Mouse (Mus musculus) adrenal gland, adult 18-20 months (tissue): ENCODE data around the gene Minar1. TPM values are rescaled to one million over a fixed set of nuclear protein-coding genes. Genes with fewer than 3 reads are reported as not detected.

Experiments used
- total RNA-seq, 2 experiments: library from RNA; stranded (reverse); gene quantifications; 1 replicate in 1 of 2; 2 replicates in 1 of 2; pipeline ENCODE4 v1.2.3; 2021

The Minar1 gene
- total RNA-seq, 2 experiments from 2014 or later: 0.27 TPM; not detected in 1

Other genes starting within 250 kb of the Minar1 start
- 10 to 100 TPM; 64.0 to 83.4 TPM for gene Tmed3, start 81.9 kb upstream of the Minar1 start, total RNA-seq
- gene Ankrd34c, start 115.3 kb upstream of the Minar1 start, total RNA-seq: not detected